Mouse (Mus musculus) layer of hippocampus, postnatal 36 days (tissue): ENCODE data around the gene 1700017N19Rik. TPM values are rescaled to one million over a fixed set of nuclear protein-coding genes. Genes with fewer than 3 reads are reported as not detected.

Source experiments
- DNase-seq, 2 experiments: peaks; one replicate each; pipeline ENCODE4 v3.0.0; 2022
- total RNA-seq, 2 experiments: library from RNA; stranded (reverse); gene quantifications; 2 replicates each; pipeline ENCODE4 v1.2.3; 2021

Gene 1700017N19Rik
- total RNA-seq, 2 experiments from 2014 or later = not detected

DNA sequence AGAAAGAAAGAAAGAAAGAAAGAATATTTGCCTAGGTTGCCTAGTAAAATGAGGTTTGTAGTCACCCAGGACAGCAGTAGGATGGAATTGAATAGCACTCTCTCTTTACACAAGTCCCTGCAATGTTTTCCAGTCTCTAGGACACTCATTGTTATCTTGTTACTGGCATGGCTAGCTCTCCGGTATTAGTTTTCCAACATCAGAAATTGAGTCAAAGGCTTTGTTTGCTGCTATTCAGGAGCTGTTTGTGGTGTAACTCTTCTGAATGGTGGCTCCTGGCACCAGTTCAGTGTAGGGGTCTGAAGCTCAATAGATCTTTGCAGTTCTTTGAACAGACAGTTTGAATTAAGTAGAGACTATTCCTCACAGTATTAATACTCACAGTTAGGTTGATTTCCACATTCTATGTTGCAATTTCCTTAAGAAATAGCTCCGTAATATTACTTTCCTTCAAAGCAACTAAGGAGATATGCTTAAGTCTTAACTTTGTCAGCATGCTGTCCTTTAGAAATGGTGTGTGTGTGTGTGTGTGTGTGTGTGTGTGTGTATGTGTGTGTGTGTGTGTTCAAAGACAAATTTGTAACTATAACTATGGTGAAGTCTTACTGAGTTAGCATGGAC is 71.8 kb downstream of the 1700017N19Rik start:
- DNase-seq = no peak

Other genes with a start within 250 kb of the 1700017N19Rik start
- gene Gm4302, start 249.6 kb upstream of the 1700017N19Rik start, total RNA-seq = not detected
- not detected for gene Gm4303, start 244.5 kb upstream of the 1700017N19Rik start, total RNA-seq
- gene Gm4305, start 239.4 kb upstream of the 1700017N19Rik start, total RNA-seq = not detected
- gene Gm4307, start 229.1 kb upstream of the 1700017N19Rik start, total RNA-seq = not detected
- gene Gm4312, start 207.9 kb upstream of the 1700017N19Rik start, total RNA-seq = not detected
- gene Tmtc3, start 103.1 kb upstream of the 1700017N19Rik start, total RNA-seq = 10 to 100 TPM; 12.7 to 14.4 TPM
- gene Cep290, start 102.9 kb upstream of the 1700017N19Rik start, total RNA-seq = 10 to 100 TPM; 12.5 to 14.0 TPM
- 10 to 100 TPM; 26.2 to 32.2 TPM for gene 4930430F08Rik, start 61 bp upstream of the 1700017N19Rik start, total RNA-seq